37 mouse cellular contexts compared by ENCODE assay signal in the genomic region with DNA sequence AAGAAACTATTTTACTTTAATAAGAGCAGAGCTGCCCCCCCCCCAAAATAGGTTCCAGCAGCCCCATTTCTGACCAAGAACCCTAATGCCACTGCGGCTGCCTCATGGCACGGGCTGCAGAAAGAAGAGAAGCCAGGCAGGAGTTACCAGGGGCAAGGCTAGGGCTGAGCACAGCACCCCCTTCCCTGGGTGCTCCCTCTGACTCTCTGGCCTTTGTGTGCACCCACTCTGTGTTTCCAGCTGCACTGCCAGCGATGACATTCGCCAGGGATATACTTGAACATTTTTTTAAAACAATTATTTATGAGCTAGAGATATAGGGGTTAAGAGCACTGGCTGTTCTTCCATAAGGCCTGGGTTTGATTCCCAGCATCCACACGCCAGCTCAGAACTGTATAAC. TPM values are rescaled to one million over a fixed set of nuclear protein-coding genes. Genes with fewer than 3 reads are reported as not detected.
"Had no signal": no experiment of that assay in that cellular context is flagged by ENCODE, and none has a peak within 500 bp of the region (broad histone marks: within the 10 kb centered on the region; RNA-seq: fewer than 3 reads in every experiment).

No protein-coding gene starts in this region.

- H3K9me3 ChIP-seq: embryonic facial prominence, embryonic 10.5 days; embryonic facial prominence, embryonic 12.5 days; embryonic facial prominence, embryonic 13.5 days; embryonic facial prominence, embryonic 15.5 days; forebrain, embryonic 10.5 days; forebrain, embryonic 13.5 days; forebrain, embryonic 15.5 days had no signal

- ATAC-seq: forebrain, embryonic 13.5 days; forebrain, embryonic 14.5 days; forebrain, embryonic 15.5 days; forebrain, embryonic 16.5 days; forebrain, postnatal 0 days had no signal

- DNase-seq: cerebellum, adult 18-20 months; cerebellum, adult 2 months; cerebellum, adult 8-10 months; cerebellum, adult 9-10 months; cerebellum, adult 9-11 months; cerebellum, postnatal 10 days; cerebellum, postnatal 14 days; cerebellum, postnatal 25 days; cerebellum, postnatal 36 days; embryo, embryonic 11 days; forebrain, postnatal 0 days; gastrocnemius, adult 2 months; gastrocnemius, postnatal 10 days; gastrocnemius, postnatal 14 days; gastrocnemius, postnatal 25 days; gastrocnemius, postnatal 36 days; heart, adult 11 months; heart, adult 18-20 months; heart, adult 2 months had no signal

- H3K4me2 ChIP-seq: embryonic facial prominence, embryonic 12.5 days; embryonic facial prominence, embryonic 13.5 days; embryonic facial prominence, embryonic 15.5 days; forebrain, embryonic 13.5 days; forebrain, embryonic 15.5 days had no signal

- H3K36me3 ChIP-seq: embryonic facial prominence, embryonic 10.5 days; embryonic facial prominence, embryonic 12.5 days; embryonic facial prominence, embryonic 13.5 days; embryonic facial prominence, embryonic 15.5 days; forebrain, embryonic 10.5 days; forebrain, embryonic 15.5 days had no signal

- H3K9ac ChIP-seq: embryonic facial prominence, embryonic 12.5 days; embryonic facial prominence, embryonic 13.5 days; embryonic facial prominence, embryonic 15.5 days; forebrain, embryonic 13.5 days; forebrain, embryonic 15.5 days; forebrain, postnatal 0 days had no signal

- H3K27ac ChIP-seq: embryonic facial prominence, embryonic 10.5 days; embryonic facial prominence, embryonic 12.5 days; embryonic facial prominence, embryonic 13.5 days; embryonic facial prominence, embryonic 15.5 days; forebrain, embryonic 10.5 days; forebrain, embryonic 13.5 days; forebrain, embryonic 15.5 days; gastrocnemius, adult 2 months; heart, adult 2 months had no signal

- H3K4me3 ChIP-seq: embryonic facial prominence, embryonic 10.5 days; embryonic facial prominence, embryonic 12.5 days; embryonic facial prominence, embryonic 13.5 days; embryonic facial prominence, embryonic 15.5 days; erythroblast, embryonic 14.5 days; forebrain, embryonic 10.5 days; forebrain, embryonic 13.5 days; forebrain, embryonic 15.5 days; gastrocnemius, adult 2 months; heart, adult 2 months had no signal

RNA-seq across cellular contexts. Expression of a gene that starts 6.1 kb away (rescaled TPM):
- total RNA-seq: common myeloid progenitor, adult 5-6 weeks; gastrocnemius, adult 18-20 months; gastrocnemius, adult 2 months; gastrocnemius, adult 8-10 months; gastrocnemius, postnatal 10 days; gastrocnemius, postnatal 14 days; gastrocnemius, postnatal 25 days; gastrocnemius, postnatal 36 days; gastrocnemius, postnatal 4 days; granulocyte monocyte progenitor cell, adult 5-6 weeks; heart, adult 18-20 months; heart, adult 2 months had no signal
- polyA plus RNA-seq: cerebellum, adult 2 months; cortical plate, adult 2 months; erythroblast, embryonic 14.5 days; forebrain, embryonic 10.5 days; forebrain, embryonic 13.5 days; forebrain, embryonic 14.5 days; forebrain, embryonic 15.5 days; forebrain, embryonic 16.5 days; forebrain, postnatal 0 days; frontal cortex, adult 2 months; gonadal fat pad, adult 2 months; heart, adult 2 months had no signal
